Mouse (Mus musculus): ENCODE results near the gene Pde4b.

DNA sequence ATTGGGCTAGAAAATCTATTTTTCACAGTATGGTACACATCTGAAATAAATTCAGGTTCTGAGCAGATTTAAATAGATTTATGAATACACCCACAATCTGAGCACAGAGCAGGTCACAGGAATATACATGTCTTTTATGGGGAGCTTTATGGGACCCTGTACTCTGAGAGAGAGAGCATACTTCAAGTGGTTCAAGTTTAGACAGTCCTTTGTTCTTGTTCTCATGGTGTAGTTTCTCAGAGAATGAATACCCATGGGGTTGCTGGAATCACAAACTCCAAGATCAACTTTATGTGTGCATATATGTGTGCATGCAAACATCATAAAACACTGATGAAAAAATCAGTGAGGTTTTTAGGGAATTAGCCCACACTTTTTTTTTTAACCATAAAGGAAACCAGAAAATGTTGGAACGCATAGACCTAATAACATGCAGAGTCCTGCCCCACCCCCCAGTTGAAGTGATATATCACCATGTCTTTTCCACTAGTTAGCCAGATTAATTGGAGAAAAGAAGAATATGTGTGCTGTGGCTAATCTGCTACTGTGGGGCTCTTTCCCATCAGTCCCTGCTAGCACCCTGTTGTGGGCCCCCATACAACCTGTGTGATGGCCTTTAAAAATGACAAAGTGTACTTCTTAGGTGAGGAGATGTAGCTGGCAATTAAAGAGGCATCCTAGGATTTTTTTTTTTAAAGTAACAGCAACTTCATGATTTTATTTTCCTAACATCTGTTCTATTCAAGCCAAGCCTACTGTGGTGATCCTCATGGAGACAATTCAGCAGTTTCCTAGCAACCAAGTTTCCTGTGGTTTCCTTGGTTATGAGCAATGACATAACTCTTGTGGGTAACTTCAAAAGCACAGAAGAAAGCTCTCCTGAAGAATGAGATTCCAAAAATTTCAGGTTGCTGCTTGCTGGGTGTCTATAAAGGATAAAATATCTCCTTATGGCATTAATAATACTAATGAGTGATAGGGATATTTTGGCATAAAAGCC lies 264.4 kb downstream of the Pde4b start:
- TF ChIP-seq POLR2A (IDR thresholded peaks at IDR 0.05; ENCODE audit: low read depth, low read length) = no peak
- no peak for TF ChIP-seq CTCF (conservative IDR thresholded peaks at IDR 0.05; ENCODE audit: insufficient read depth, insufficient read length, low read depth, low read length)

All from kidney, adult 2 months (tissue).